Mouse (Mus musculus): ENCODE data around the gene Tamm41. TPM values are rescaled to one million over a fixed set of nuclear protein-coding genes. Genes with fewer than 3 reads are reported as not detected.
A peak's percentile ranks its signal among the peaks of the same experiment; 100 is the strongest.

Tamm41 gene
- polyA plus RNA-seq, 1 experiment: 28.4 TPM

DNA sequence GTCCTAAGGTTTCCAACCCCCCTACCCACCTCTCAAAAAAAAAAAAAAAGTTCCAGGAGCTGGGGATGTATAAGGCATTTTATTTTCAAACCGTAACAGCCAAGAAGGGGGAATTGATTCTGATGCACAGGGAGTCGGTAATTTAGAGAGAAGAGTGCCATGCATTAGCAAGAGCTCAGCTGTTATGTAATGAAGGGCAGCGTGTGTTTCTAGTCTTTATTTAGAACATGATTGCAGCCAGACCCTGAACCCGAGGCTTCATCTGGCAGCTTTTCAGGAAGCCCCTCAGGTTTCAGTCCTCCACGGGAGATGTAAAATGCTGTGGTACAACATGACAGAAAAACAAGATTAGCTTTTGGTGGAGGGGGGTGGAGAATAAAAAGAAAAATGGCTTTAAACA lies 21.6 kb upstream of the Tamm41 start:
- no peak for TF ChIP-seq CTCF (conservative IDR thresholded peaks at IDR 0.05; ENCODE audit: insufficient read depth, insufficient read length, low read depth, low read length)
- no peak for TF ChIP-seq POLR2A (IDR thresholded peaks at IDR 0.05; ENCODE audit: low read depth, low read length)
- 65% methylated on average over 5 of the region's 5 CpGs for WGBS
- no peak for DNase-seq
- H3K27ac ChIP-seq (ENCODE audit: insufficient read depth, low read depth, low read length): no peak overlapping the region
- H3K27me3 ChIP-seq (replicated peaks; ENCODE audit: control insufficient read depth, insufficient read depth, low read length): no peaks in the 10 kb centered on the region; the same call in 1 of the 2 replicates
- H3K4me3 ChIP-seq (ENCODE audit: insufficient read depth, low read depth, low read length): no peak overlapping the region
- no peaks in the 10 kb centered on the region for H3K36me3 ChIP-seq (ENCODE audit: control insufficient read depth, insufficient read depth, low read length)
- H3K4me1 ChIP-seq (ENCODE audit: control insufficient read depth, insufficient read depth, low read length): no peaks in the 10 kb centered on the region

GRCm38 (mm10) chr6:115056699-115057098 lies 19.0 kb upstream of the Tamm41 start:
- Histone ChIP-seq H3K27ac (ENCODE audit: insufficient read depth, low read depth, low read length) (no peak overlapping the region), H3K36me3 (ENCODE audit: control insufficient read depth, insufficient read depth, low read length) (no peaks in the 10 kb centered on the region), H3K4me1 (ENCODE audit: control insufficient read depth, insufficient read depth, low read length) (no peaks in the 10 kb centered on the region), H3K27me3 (replicated peaks; ENCODE audit: control insufficient read depth, insufficient read depth, low read length) (no peaks in the 10 kb centered on the region), H3K4me3 (ENCODE audit: insufficient read depth, low read depth, low read length) (no peak overlapping the region)
- no peak for DNase-seq
- 27% methylated on average over 2 of the region's 2 CpGs for WGBS
- no peak for TF ChIP-seq POLR2A (IDR thresholded peaks at IDR 0.05; ENCODE audit: low read depth, low read length)
- TF ChIP-seq CTCF (conservative IDR thresholded peaks at IDR 0.05; ENCODE audit: insufficient read depth, insufficient read length, low read depth, low read length): no peak

DNA sequence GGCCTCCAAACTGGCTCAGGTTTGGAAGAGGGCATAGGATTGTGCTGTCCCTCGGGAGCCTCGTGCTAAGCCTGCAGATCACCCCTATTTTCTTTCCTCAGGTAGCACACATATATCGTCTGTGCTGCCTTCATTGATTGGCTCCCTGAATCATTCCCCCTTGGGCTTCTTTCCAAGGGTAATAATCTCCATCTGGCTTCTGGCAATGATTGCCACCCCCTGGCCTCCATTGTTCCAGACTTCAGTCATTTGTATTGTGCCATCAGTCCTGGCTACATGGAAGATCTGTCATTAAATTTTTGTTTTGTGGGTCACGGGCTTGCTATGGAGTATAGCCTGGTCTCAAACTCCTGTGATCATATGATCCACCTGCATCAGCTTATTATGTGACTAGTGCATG lies 17.8 kb upstream of the Tamm41 start:
- H3K27me3 ChIP-seq (replicated peaks; ENCODE audit: control insufficient read depth, insufficient read depth, low read length): no peaks in the 10 kb centered on the region
- no peaks in the 10 kb centered on the region for H3K4me1 ChIP-seq (ENCODE audit: control insufficient read depth, insufficient read depth, low read length)
- H3K4me3 ChIP-seq (ENCODE audit: insufficient read depth, low read depth, low read length): no peak overlapping the region
- H3K36me3 ChIP-seq (ENCODE audit: control insufficient read depth, insufficient read depth, low read length): no peaks in the 10 kb centered on the region
- no peak for DNase-seq
- no peak overlapping the region for H3K27ac ChIP-seq (ENCODE audit: insufficient read depth, low read depth, low read length)
- no peak for TF ChIP-seq POLR2A (IDR thresholded peaks at IDR 0.05; ENCODE audit: low read depth, low read length)
- TF ChIP-seq CTCF (conservative IDR thresholded peaks at IDR 0.05; ENCODE audit: insufficient read depth, insufficient read length, low read depth, low read length): no peak
- 77% methylated on average over 4 of the region's 4 CpGs for WGBS

DNA sequence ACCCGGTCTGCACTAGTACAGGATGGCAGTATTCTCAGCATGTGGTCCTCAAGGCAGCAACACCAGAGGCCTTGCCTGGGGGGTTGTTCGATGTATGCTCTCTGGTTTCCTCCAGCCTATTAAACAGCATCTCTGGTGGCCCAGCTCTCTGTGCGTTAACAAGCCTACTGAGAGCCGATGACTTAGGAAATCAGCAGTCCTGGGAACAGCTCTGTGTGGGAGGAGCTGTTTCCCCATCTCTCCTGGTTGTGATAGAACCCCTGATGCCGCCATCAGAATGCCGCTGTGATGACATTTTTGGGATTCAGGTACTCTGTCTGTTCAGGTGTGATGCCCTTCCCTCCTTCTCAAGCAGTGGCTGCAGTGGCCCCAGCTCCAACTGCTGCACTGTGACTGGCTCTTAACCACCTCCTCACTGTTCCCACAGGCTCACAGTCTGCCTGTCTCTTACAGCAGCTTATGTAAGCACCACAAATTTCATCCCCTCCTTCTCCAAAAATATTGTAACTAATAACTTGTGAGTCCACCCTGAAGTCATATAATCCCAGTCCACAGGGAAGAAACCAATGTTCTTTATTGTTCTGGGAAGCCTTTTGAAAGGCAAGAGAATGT lies 14.0 kb upstream of the Tamm41 start:
- Histone ChIP-seq H3K4me3 (ENCODE audit: insufficient read depth, low read depth, low read length) (no peak overlapping the region), H3K36me3 (ENCODE audit: control insufficient read depth, insufficient read depth, low read length) (no peaks in the 10 kb centered on the region), H3K4me1 (ENCODE audit: control insufficient read depth, insufficient read depth, low read length) (no peaks in the 10 kb centered on the region), H3K27me3 (replicated peaks; ENCODE audit: control insufficient read depth, insufficient read depth, low read length) (no peaks in the 10 kb centered on the region), H3K27ac (ENCODE audit: insufficient read depth, low read depth, low read length) (no peak overlapping the region)
- TF ChIP-seq POLR2A (IDR thresholded peaks at IDR 0.05; ENCODE audit: low read depth, low read length) (no peak), CTCF (conservative IDR thresholded peaks at IDR 0.05; ENCODE audit: insufficient read depth, insufficient read length, low read depth, low read length) (no peak)
- no peak for DNase-seq
- 66% methylated on average over 6 of the region's 6 CpGs for WGBS

GRCm38 (mm10) chr6:115049015-115049414 lies 11.3 kb upstream of the Tamm41 start:
- Histone ChIP-seq H3K4me1 (ENCODE audit: control insufficient read depth, insufficient read depth, low read length) (no peaks in the 10 kb centered on the region), H3K27me3 (replicated peaks; ENCODE audit: control insufficient read depth, insufficient read depth, low read length) (no peaks in the 10 kb centered on the region), H3K4me3 (ENCODE audit: insufficient read depth, low read depth, low read length) (no peak overlapping the region), H3K36me3 (ENCODE audit: control insufficient read depth, insufficient read depth, low read length) (no peaks in the 10 kb centered on the region), H3K27ac (ENCODE audit: insufficient read depth, low read depth, low read length) (no peak overlapping the region)
- DNase-seq: no peak
- TF ChIP-seq POLR2A (IDR thresholded peaks at IDR 0.05; ENCODE audit: low read depth, low read length): no peak
- TF ChIP-seq CTCF (conservative IDR thresholded peaks at IDR 0.05; ENCODE audit: insufficient read depth, insufficient read length, low read depth, low read length): peak; percentile 51
- 11% methylated on average over 4 of the region's 4 CpGs for WGBS

- Histone ChIP-seq H3K27me3 (replicated peaks; ENCODE audit: control insufficient read depth, insufficient read depth, low read length) (no peaks in the 10 kb centered on the region), H3K4me3 (ENCODE audit: insufficient read depth, low read depth, low read length) (no peak overlapping the region), H3K4me1 (ENCODE audit: control insufficient read depth, insufficient read depth, low read length) (no peaks in the 10 kb centered on the region), H3K27ac (ENCODE audit: insufficient read depth, low read depth, low read length) (no peak overlapping the region), H3K36me3 (ENCODE audit: control insufficient read depth, insufficient read depth, low read length) (no peaks in the 10 kb centered on the region)
- TF ChIP-seq POLR2A (IDR thresholded peaks at IDR 0.05; ENCODE audit: low read depth, low read length): no peak
- no peak for TF ChIP-seq CTCF (conservative IDR thresholded peaks at IDR 0.05; ENCODE audit: insufficient read depth, insufficient read length, low read depth, low read length)
- no peak for DNase-seq
- 32% methylated on average over 2 of the region's 2 CpGs for WGBS
These were observed 10.1 kb upstream of the Tamm41 start for GRCm38 (mm10) chr6:115047816-115048215.

DNA sequence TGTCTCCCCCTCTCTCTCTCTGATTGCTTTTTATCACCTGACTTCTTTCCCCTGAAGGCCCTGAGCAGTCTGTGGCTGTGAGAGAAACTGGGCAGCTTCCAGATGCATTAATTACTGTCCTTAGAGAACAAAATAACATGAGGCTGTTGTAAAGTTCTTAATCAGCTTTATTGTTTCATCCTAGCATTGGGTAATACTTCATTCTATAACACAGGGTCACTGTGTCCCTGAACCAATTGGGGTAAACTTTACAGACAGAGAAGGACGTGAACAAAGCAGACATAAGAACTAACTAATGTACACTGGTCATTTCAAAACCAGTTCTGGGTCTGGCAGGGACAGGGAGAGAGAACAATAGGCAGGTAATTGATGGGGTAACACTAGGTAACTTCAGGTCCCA lies 8.4 kb upstream of the Tamm41 start:
- DNase-seq: no peak
- 74% methylated on average over 1 of the region's 1 CpGs for WGBS
- Histone ChIP-seq H3K36me3 (ENCODE audit: control insufficient read depth, insufficient read depth, low read length) (no peaks in the 10 kb centered on the region), H3K27ac (ENCODE audit: insufficient read depth, low read depth, low read length) (no peak overlapping the region), H3K4me1 (ENCODE audit: control insufficient read depth, insufficient read depth, low read length) (no peaks in the 10 kb centered on the region), H3K4me3 (ENCODE audit: insufficient read depth, low read depth, low read length) (no peak overlapping the region), H3K27me3 (replicated peaks; ENCODE audit: control insufficient read depth, insufficient read depth, low read length) (no peaks in the 10 kb centered on the region)
- no peak for TF ChIP-seq CTCF (conservative IDR thresholded peaks at IDR 0.05; ENCODE audit: insufficient read depth, insufficient read length, low read depth, low read length)
- TF ChIP-seq POLR2A (IDR thresholded peaks at IDR 0.05; ENCODE audit: low read depth, low read length): no peak
